Mouse (Mus musculus): Measurements from ENCODE around the gene Tmem30c.

DNA sequence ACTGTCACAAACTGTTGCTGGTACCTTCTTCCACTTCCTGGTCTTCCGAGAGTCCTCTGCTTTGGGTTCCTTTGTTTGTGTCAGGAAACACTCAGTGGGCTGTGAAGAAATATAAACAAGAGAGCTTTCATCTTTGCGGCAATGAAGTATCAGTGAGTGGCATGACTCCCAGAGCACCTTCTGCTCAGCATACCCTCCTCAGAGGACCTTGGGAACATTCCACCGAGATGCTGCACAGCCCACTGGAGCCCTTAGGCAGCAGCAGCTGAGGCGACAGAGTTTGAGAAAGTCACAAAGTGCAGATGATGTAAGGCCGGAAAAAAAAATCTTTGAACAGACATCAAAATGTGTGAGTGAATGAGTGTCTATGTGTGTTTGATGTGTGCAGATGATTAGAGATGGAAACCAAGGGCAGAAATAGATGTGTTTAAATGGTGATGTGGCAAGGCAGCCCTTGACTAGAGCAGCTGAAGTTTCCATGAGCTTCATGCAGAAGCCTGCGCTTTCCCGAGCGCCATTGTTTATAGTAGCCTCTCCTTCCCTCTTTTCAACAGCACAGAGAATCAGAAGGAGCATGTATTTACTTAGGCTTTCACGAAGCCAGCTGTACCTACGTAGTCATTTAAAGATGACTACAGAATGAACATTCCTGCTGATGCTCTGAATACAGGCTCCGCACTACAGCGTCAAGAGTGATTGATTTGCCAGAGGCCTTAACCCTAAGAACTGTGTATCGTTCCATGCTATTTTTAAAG lies 25.4 kb upstream of the Tmem30c start:
- TF ChIP-seq CTCF (IDR thresholded peaks at IDR 0.05; ENCODE audit: low read depth, low read length) (no peak), POLR2A (IDR thresholded peaks at IDR 0.05; ENCODE audit: borderline replicate concordance, low read depth, low read length) (no peak)
